14 mouse cellular contexts compared by ENCODE assay signal in genomic region chr12:72031794-72032193, GRCm38 (mm10). TPM values are rescaled to one million over a fixed set of nuclear protein-coding genes. Genes with fewer than 3 reads are reported as not detected.
A peak's percentile ranks its signal among the peaks of the same experiment; 100 is the strongest.
DNase-seq lines count a peak whose midpoint lies in the region; ATAC-seq lines count a peak whose summit lies in the region.
"Had no signal": no experiment of that assay in that cellular context is flagged by ENCODE, and none has a peak within 500 bp of the region (broad histone marks: within the 10 kb centered on the region; RNA-seq: fewer than 3 reads in every experiment).

No protein-coding gene starts in this region.

- no peak overlapping the region for H3K9ac ChIP-seq in heart, embryonic 15.5 days
- H3K9ac ChIP-seq in forebrain, embryonic 14.5 days (ENCODE audit: low read length) = no peak overlapping the region
- H3K9ac ChIP-seq: embryonic facial prominence, embryonic 15.5 days; forebrain, embryonic 12.5 days; liver, embryonic 14.5 days had no signal

- DNase-seq in lung, postnatal 10 days = peak; percentile 34
- no peak for DNase-seq in lung, postnatal 36 days
- peak; percentile 62 for DNase-seq in kidney, adult 9 months
- DNase-seq in urinary bladder, postnatal 25 days (ENCODE audit: low spot score) = no peak
- no peak for DNase-seq in urinary bladder, adult 2 months (ENCODE audit: low spot score)
- DNase-seq in forebrain, embryonic 14.5 days (ENCODE audit: low spot score) = no peak
- DNase-seq: cerebellum, adult 11-12 months; left cerebral cortex, postnatal 4 days; thymus, adult 18-20 months had no signal

- peaks cover 8% of the 10 kb centered on the region for H3K4me1 ChIP-seq in heart, embryonic 15.5 days (replicated peaks)
- no peaks in the 10 kb centered on the region for H3K4me1 ChIP-seq in forebrain, embryonic 14.5 days (ENCODE audit: control insufficient read depth, insufficient read depth, low read length)
- H3K4me1 ChIP-seq: embryonic facial prominence, embryonic 15.5 days; forebrain, embryonic 12.5 days had no signal

- WGBS in heart, embryonic 15.5 days = 71% methylated on average over 6 of the region's 6 CpGs
- 88% methylated on average over 6 of the region's 6 CpGs for WGBS in forebrain, embryonic 14.5 days

- H3K4me2 ChIP-seq in heart, embryonic 15.5 days = no peak overlapping the region
- no peak overlapping the region for H3K4me2 ChIP-seq in forebrain, embryonic 14.5 days (ENCODE audit: low read length)
- H3K4me2 ChIP-seq: embryonic facial prominence, embryonic 15.5 days; forebrain, embryonic 12.5 days; midbrain, embryonic 11.5 days had no signal

- no peaks in the 10 kb centered on the region for H3K9me3 ChIP-seq in heart, embryonic 15.5 days (replicated peaks)
- H3K9me3 ChIP-seq in forebrain, embryonic 14.5 days (replicated peaks; ENCODE audit: control insufficient read depth, low read length) = no peaks in the 10 kb centered on the region
- H3K9me3 ChIP-seq: embryonic facial prominence, embryonic 15.5 days; forebrain, embryonic 12.5 days had no signal

- H3K27me3 ChIP-seq in heart, embryonic 15.5 days = no peaks in the 10 kb centered on the region
- no peaks in the 10 kb centered on the region for H3K27me3 ChIP-seq in forebrain, embryonic 14.5 days (replicated peaks; ENCODE audit: control insufficient read depth, insufficient read depth, low read length)
- H3K27me3 ChIP-seq: embryonic facial prominence, embryonic 15.5 days; forebrain, embryonic 12.5 days had no signal

- peak overlapping the region; percentile 41 for H3K27ac ChIP-seq in heart, embryonic 15.5 days
- no peak overlapping the region for H3K27ac ChIP-seq in forebrain, embryonic 14.5 days (ENCODE audit: low read depth, low read length)
- H3K27ac ChIP-seq: embryonic facial prominence, embryonic 15.5 days; forebrain, embryonic 12.5 days; liver, embryonic 14.5 days had no signal

- ATAC-seq in heart, embryonic 15.5 days (replicated peaks; ENCODE audit: insufficient number of reproducible peaks, insufficient read depth, low FRiP score, low read depth) = no peak
- ATAC-seq in forebrain, embryonic 14.5 days = no peak

- no peak overlapping the region for H3K4me3 ChIP-seq in heart, embryonic 15.5 days
- H3K4me3 ChIP-seq in forebrain, embryonic 14.5 days (ENCODE audit: low read depth, low read length) = no peak overlapping the region
- H3K4me3 ChIP-seq: embryonic facial prominence, embryonic 15.5 days; forebrain, embryonic 12.5 days had no signal

- H3K36me3 ChIP-seq in heart, embryonic 15.5 days = no peaks in the 10 kb centered on the region
- no peaks in the 10 kb centered on the region for H3K36me3 ChIP-seq in forebrain, embryonic 14.5 days (ENCODE audit: control insufficient read depth, insufficient read depth, low read length)
- H3K36me3 ChIP-seq: embryonic facial prominence, embryonic 15.5 days; forebrain, embryonic 12.5 days had no signal

RNA-seq across cellular contexts. Expression of gene Gpr135, which starts 39.1 kb away (rescaled TPM):
- 0.48 and 0.60 TPM in 2 replicates for polyA plus RNA-seq in heart, embryonic 15.5 days (2015; fragmentation: Nextera tagmentation; extraction: Ambion mirVana)
- polyA plus RNA-seq in urinary bladder, adult 2 months (2012; rRNA removed) = 2.7 and 3.4 TPM in 2 replicates
- polyA plus RNA-seq in forebrain, embryonic 14.5 days (2014; fragmentation: Nextera tagmentation; extraction: Ambion mirVana) = 3.0 and 4.1 TPM in 2 replicates

RNA-seq across cellular contexts. Expression of gene L3hypdh, which starts 53.4 kb away (rescaled TPM):
- 19.9 TPM in 2 replicates for polyA plus RNA-seq in heart, embryonic 15.5 days (2015; fragmentation: Nextera tagmentation; extraction: Ambion mirVana)
- 18.4 and 21.0 TPM in 2 replicates for polyA plus RNA-seq in urinary bladder, adult 2 months (2012; rRNA removed)
- polyA plus RNA-seq in forebrain, embryonic 14.5 days (2014; fragmentation: Nextera tagmentation; extraction: Ambion mirVana) = 9.5 and 10.4 TPM in 2 replicates

RNA-seq across cellular contexts. Expression of gene Jkamp, which starts 53.6 kb away (rescaled TPM):
- 65.8 and 73.2 TPM in 2 replicates for polyA plus RNA-seq in heart, embryonic 15.5 days (2015; fragmentation: Nextera tagmentation; extraction: Ambion mirVana)
- 41.7 and 46.5 TPM in 2 replicates for polyA plus RNA-seq in urinary bladder, adult 2 months (2012; rRNA removed)
- 85.2 and 87.1 TPM in 2 replicates for polyA plus RNA-seq in forebrain, embryonic 14.5 days (2014; fragmentation: Nextera tagmentation; extraction: Ambion mirVana)

Comparison
In these comparisons a context has a peak if more than half of its experiments do, and no peak if none do; other contexts are left out.
1. DNase-seq: peak in lung, postnatal 10 days (single experiment) and kidney, adult 9 months (single experiment); none in lung, postnatal 36 days (single experiment), urinary bladder, postnatal 25 days (single experiment), urinary bladder, adult 2 months (single experiment) and forebrain, embryonic 14.5 days (single experiment).